Mouse (Mus musculus) forebrain, embryonic 14.5 days (tissue): ENCODE results near the gene Irf2. TPM values are rescaled to one million over a fixed set of nuclear protein-coding genes. Genes with fewer than 3 reads are reported as not detected.

Experiments used
- ATAC-seq: fragments of 200-750 bp; cut with Nextera tagmentation; 2 replicates; pipeline ENCODE4 v1.8.0; 2017; ENCODE audit warnings: mild to moderate bottlenecking, moderate library complexity
- DNase-seq: peaks from one replicate; pipeline ENCODE4 v3.0.0-alpha.2; 2015; ENCODE audit warnings: low spot score
- H3K27ac ChIP-seq: fragments of 300-500 bp; sonication (generic); 2 replicates; pipeline ENCODE4 v1.5.1; 2014; ENCODE audit warnings: low read depth, mild to moderate bottlenecking, control low read depth, low read length, moderate library complexity
- H3K27me3 ChIP-seq: fragments of 300-500 bp; sonication (generic); replicated peaks from 2 replicates; pipeline ENCODE4 v1.6.1; 2014; ENCODE audit warnings: low read length, control low read depth, mixed read lengths; ENCODE audit not compliant: control insufficient read depth, insufficient read depth
- H3K36me3 ChIP-seq: fragments of 300-500 bp; sonication (generic); 2 replicates; pipeline ENCODE4 v1.6.1; 2014; ENCODE audit warnings: low read length, control low read depth; ENCODE audit not compliant: control insufficient read depth, insufficient read depth
- H3K4me1 ChIP-seq: fragments of 300-500 bp; sonication (generic); 2 replicates; pipeline ENCODE4 v1.6.1; 2014; ENCODE audit warnings: antibody characterized with exemption, low read length, control low read depth; ENCODE audit not compliant: control insufficient read depth, insufficient read depth
- H3K4me2 ChIP-seq: fragments of 300-500 bp; sonication (generic); 2 replicates; pipeline ENCODE4 v1.6.1; 2014; ENCODE audit warnings: mild to moderate bottlenecking, control low read depth, low read length
- H3K4me3 ChIP-seq: fragments of 300-500 bp; sonication (generic); 2 replicates; pipeline ENCODE4 v1.5.1; 2014; ENCODE audit warnings: low read depth, low read length, control low read depth
- H3K9ac ChIP-seq: fragments of 300-500 bp; sonication (generic); 2 replicates; pipeline ENCODE4 v1.6.1; 2014; ENCODE audit warnings: mild to moderate bottlenecking, low read length, control low read depth, moderate library complexity
- H3K9me3 ChIP-seq: fragments of 300-500 bp; sonication (generic); replicated peaks from 2 replicates; pipeline ENCODE4 v1.6.1; 2016; ENCODE audit warnings: low read length, control low read depth, mixed read lengths; ENCODE audit not compliant: control insufficient read depth
- WGBS: fragments of 180-500 bp; shearing (Covaris S2); extraction: QIAGEN DNeasy Blood & Tissue Kit; methylation state at CpG from one replicate; pipeline ENCODE4 v1.1.7; 2014; 5-methylcytosine and 5-hydroxymethylcytosine counted together
- polyA plus RNA-seq: library from polyadenylated mRNA; unstranded; fragments of >200 nt; fragmentation: Nextera tagmentation; extraction: Ambion mirVana; gene quantifications from 2 replicates; pipeline ENCODE4 v1.2.1, GENCODE M21; 2014

Gene Irf2
- polyA plus RNA-seq, 1 experiment from 2014 or later, result 6.2 TPM

GRCm38 (mm10) chr8:46887396-46887795, 147.9 kb downstream of the Irf2 start:
- DNase-seq (no peak), ATAC-seq (no peak)
- H3K27ac ChIP-seq, result no peak overlapping the region
- no peak overlapping the region for H3K4me3 ChIP-seq
- 74% methylated on average over 6 of the region's 6 CpGs for WGBS
- H3K9me3 ChIP-seq, result no peaks in the 10 kb centered on the region
- H3K27me3 ChIP-seq, result no peaks in the 10 kb centered on the region
- no peak overlapping the region for H3K9ac ChIP-seq
- H3K4me1 ChIP-seq, result no peaks in the 10 kb centered on the region
- H3K4me2 ChIP-seq, result no peak overlapping the region
- H3K36me3 ChIP-seq, result no peaks in the 10 kb centered on the region

GRCm38 (mm10) chr8:46888575-46888974, 149.0 kb downstream of the Irf2 start:
- DNase-seq (peak; percentile 18), ATAC-seq (no peak)
- Histone ChIP-seq H3K36me3 (no peaks in the 10 kb centered on the region), H3K4me1 (peaks cover 7% of the 10 kb centered on the region; the same call in 1 of the 2 replicates), H3K27me3 (no peaks in the 10 kb centered on the region), H3K4me2 (no peak overlapping the region), H3K27ac (no peak overlapping the region), H3K9ac (no peak overlapping the region), H3K4me3 (no peak overlapping the region), H3K9me3 (no peaks in the 10 kb centered on the region)
- 43% methylated on average over 4 of the region's 4 CpGs for WGBS

GRCm38 (mm10) chr8:46890241-46890640, 150.7 kb downstream of the Irf2 start:
- peaks cover 7% of the 10 kb centered on the region; the same call in 1 of the 2 replicates for H3K4me1 ChIP-seq
- 91% methylated on average over 4 of the region's 4 CpGs for WGBS
- no peaks in the 10 kb centered on the region for H3K36me3 ChIP-seq
- DNase-seq (no peak), ATAC-seq (no peak)
- no peak overlapping the region for H3K27ac ChIP-seq
- no peaks in the 10 kb centered on the region for H3K27me3 ChIP-seq
- H3K4me2 ChIP-seq, result no peak overlapping the region
- no peaks in the 10 kb centered on the region for H3K9me3 ChIP-seq
- H3K9ac ChIP-seq, result no peak overlapping the region
- H3K4me3 ChIP-seq, result no peak overlapping the region

GRCm38 (mm10) chr8:46892511-46893273, 153.2 kb downstream of the Irf2 start:
- Histone ChIP-seq H3K36me3 (no peaks in the 10 kb centered on the region), H3K9me3 (no peaks in the 10 kb centered on the region), H3K4me2 (no peak overlapping the region), H3K4me1 (peaks cover 7% of the 10 kb centered on the region; the same call in 1 of the 2 replicates), H3K4me3 (no peak overlapping the region), H3K27me3 (0 out of 2 replicates have a peak, but pooled peaks cover 3% of the 10 kb centered on the region), H3K9ac (no peak overlapping the region), H3K27ac (no peak overlapping the region)
- ATAC-seq (peak; percentile 90), DNase-seq (peak; percentile 83)
- WGBS, result 60% methylated on average over 22 of the region's 22 CpGs

GRCm38 (mm10) chr8:46894385-46894784, 154.9 kb downstream of the Irf2 start:
- ATAC-seq (no peak), DNase-seq (no peak)
- H3K36me3 ChIP-seq, result no peaks in the 10 kb centered on the region
- no peaks in the 10 kb centered on the region for H3K9me3 ChIP-seq
- peaks cover 3% of the 10 kb centered on the region; the same call in 1 of the 2 replicates for H3K27me3 ChIP-seq
- WGBS, result 97% methylated on average over 2 of the region's 2 CpGs
- H3K4me3 ChIP-seq, result no peak overlapping the region
- no peak overlapping the region for H3K9ac ChIP-seq
- no peak overlapping the region for H3K27ac ChIP-seq
- H3K4me2 ChIP-seq, result no peak overlapping the region
- H3K4me1 ChIP-seq, result peaks cover 7% of the 10 kb centered on the region; the same call in 1 of the 2 replicates

GRCm38 (mm10) chr8:46896005-46896404, 156.5 kb downstream of the Irf2 start:
- DNase-seq (no peak), ATAC-seq (no peak)
- Histone ChIP-seq H3K4me1 (peaks cover 7% of the 10 kb centered on the region; the same call in 1 of the 2 replicates), H3K27me3 (peaks cover 3% of the 10 kb centered on the region; the same call in 1 of the 2 replicates), H3K9ac (no peak overlapping the region), H3K4me3 (no peak overlapping the region), H3K9me3 (no peaks in the 10 kb centered on the region), H3K4me2 (no peak overlapping the region), H3K36me3 (no peaks in the 10 kb centered on the region), H3K27ac (no peak overlapping the region)
- 91% methylated on average over 5 of the region's 5 CpGs for WGBS

GRCm38 (mm10) chr8:46896704-46897103, 157.2 kb downstream of the Irf2 start:
- no peaks in the 10 kb centered on the region for H3K9me3 ChIP-seq
- H3K36me3 ChIP-seq, result no peaks in the 10 kb centered on the region
- DNase-seq (no peak), ATAC-seq (no peak)
- H3K4me1 ChIP-seq, result peaks cover 7% of the 10 kb centered on the region; the same call in 1 of the 2 replicates
- H3K27ac ChIP-seq, result no peak overlapping the region
- 93% methylated on average over 3 of the region's 3 CpGs for WGBS
- H3K27me3 ChIP-seq, result peaks cover 3% of the 10 kb centered on the region; the same call in 1 of the 2 replicates
- no peak overlapping the region for H3K4me3 ChIP-seq
- H3K9ac ChIP-seq, result no peak overlapping the region
- no peak overlapping the region for H3K4me2 ChIP-seq
